Comparison of ENCODE assay signal across 27 mouse cellular contexts in genomic region chr2:14860350-14860749, GRCm38 (mm10).
"Had no signal": no experiment of that assay in that cellular context is flagged by ENCODE, and none has a peak within 500 bp of the region (broad histone marks: within the 10 kb centered on the region; RNA-seq: fewer than 3 reads in every experiment).

No protein-coding gene starts in this region.

- H3K4me3 ChIP-seq: heart, adult 2 months; heart, embryonic 12.5 days; hindbrain, embryonic 10.5 days; hindbrain, embryonic 12.5 days; kidney, embryonic 15.5 days; limb, embryonic 13.5 days; limb, embryonic 15.5 days; liver, embryonic 12.5 days had no signal

- DNase-seq: gastrocnemius, postnatal 10 days; gastrocnemius, postnatal 25 days; heart, adult 2 months; heart, postnatal 10 days; heart, postnatal 4 days; kidney, adult 11 months; kidney, adult 2 months; kidney, adult 9 months; kidney, postnatal 14 days; kidney, postnatal 36 days; layer of hippocampus, adult 9-11 months; layer of hippocampus, postnatal 36 days; left cerebral cortex, postnatal 4 days; lung, adult 18-20 months had no signal

- H3K9ac ChIP-seq: heart, embryonic 12.5 days; hindbrain, embryonic 12.5 days; hindbrain, embryonic 14.5 days; kidney, embryonic 15.5 days; limb, embryonic 13.5 days; limb, embryonic 15.5 days; liver, embryonic 12.5 days; liver, embryonic 14.5 days had no signal

- H3K36me3 ChIP-seq: heart, embryonic 12.5 days; hindbrain, embryonic 10.5 days; hindbrain, embryonic 12.5 days; kidney, embryonic 15.5 days; limb, embryonic 13.5 days; limb, embryonic 15.5 days; liver, embryonic 12.5 days had no signal

- H3K27me3 ChIP-seq: heart, embryonic 12.5 days; hindbrain, embryonic 12.5 days; kidney, embryonic 15.5 days; limb, embryonic 13.5 days; limb, embryonic 15.5 days; liver, embryonic 12.5 days had no signal

- ATAC-seq: hindbrain, embryonic 16.5 days; inflammation-experienced regulatory T-cells, adult 6 months; intestine, embryonic 16.5 days; liver, embryonic 12.5 days had no signal

- H3K4me2 ChIP-seq: heart, embryonic 12.5 days; hindbrain, embryonic 12.5 days; hindbrain, embryonic 14.5 days; kidney, embryonic 15.5 days; limb, embryonic 13.5 days; limb, embryonic 15.5 days; liver, embryonic 12.5 days had no signal

- H3K4me1 ChIP-seq: hindbrain, embryonic 12.5 days; limb, embryonic 15.5 days; liver, embryonic 12.5 days had no signal

- H3K27ac ChIP-seq: heart, adult 2 months; hindbrain, embryonic 10.5 days; hindbrain, embryonic 12.5 days; hindbrain, embryonic 14.5 days; kidney, embryonic 15.5 days; kidney, postnatal 0 days; limb, embryonic 13.5 days; limb, embryonic 15.5 days; liver, embryonic 12.5 days; liver, embryonic 14.5 days had no signal

- H3K9me3 ChIP-seq: heart, embryonic 12.5 days; hindbrain, embryonic 10.5 days; hindbrain, embryonic 12.5 days; kidney, embryonic 15.5 days; limb, embryonic 13.5 days; limb, embryonic 15.5 days; liver, embryonic 12.5 days had no signal
